Mouse (Mus musculus): ENCODE results near the gene Rrp9. TPM values are rescaled to one million over a fixed set of nuclear protein-coding genes. Genes with fewer than 3 reads are reported as not detected.
"Not testable (repeated sequence)": the region's sequence is repeated elsewhere in the genome, so short reads cannot be mapped to it uniquely, and the experiment has no call there.

Rrp9 gene
- polyA plus RNA-seq, 1 experiment from 2014 or later = 50.2 TPM

DNA sequence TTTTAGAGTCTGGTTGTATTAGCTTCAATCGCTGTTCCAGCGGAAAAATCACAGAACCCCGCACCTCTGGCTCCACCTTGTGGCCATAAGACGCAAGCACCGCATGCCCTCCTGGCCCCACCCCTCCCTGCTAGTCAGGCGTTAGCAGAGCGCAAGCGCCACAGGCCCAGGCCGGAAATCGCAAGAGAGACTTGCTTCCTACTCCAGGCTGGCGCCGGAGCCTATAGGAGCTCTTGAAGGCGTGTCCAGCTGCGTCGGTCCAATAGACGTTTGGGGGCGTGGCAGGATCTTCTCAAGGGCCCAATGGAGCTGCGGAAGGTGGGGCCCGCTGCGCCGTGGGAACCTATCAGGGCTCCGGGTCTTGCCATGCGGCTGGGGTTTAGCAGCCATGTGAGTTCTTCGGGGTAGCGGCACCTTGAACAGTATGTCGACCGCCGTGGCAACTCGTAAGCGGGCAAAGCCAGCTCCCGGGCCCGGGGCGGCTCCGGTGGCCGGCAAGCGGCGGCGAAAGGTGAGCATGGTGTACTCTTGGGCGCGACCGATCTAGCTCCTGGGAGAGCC, 1.2 kb downstream of the Rrp9 start, which contains the start of gene Parp3:
Gene Parp3 (minus strand): TSS at position 26 of the 561 bp plus-strand sequence.
- under 1% methylated on average over 41 of the region's 41 CpGs for WGBS
- Histone ChIP-seq H3K4me2 (replicated peaks) (peak within 1 kb of the TSS; percentile 97), H3K36me3 (peaks cover 25% of the 10 kb centered on the region), H3K4me1 (peaks cover 34% of the 10 kb centered on the region), H3K9me3 (no peaks in the 10 kb centered on the region), H3K27ac (peak within 1 kb of the TSS; percentile 62), H3K4me3 (peak within 1 kb of the TSS; percentile 79), H3K27me3 (no peaks in the 10 kb centered on the region), H3K9ac (peak within 1 kb of the TSS; percentile 80)
- ATAC-seq (ENCODE audit: low FRiP score, low read depth) = peak; percentile 99

DNA sequence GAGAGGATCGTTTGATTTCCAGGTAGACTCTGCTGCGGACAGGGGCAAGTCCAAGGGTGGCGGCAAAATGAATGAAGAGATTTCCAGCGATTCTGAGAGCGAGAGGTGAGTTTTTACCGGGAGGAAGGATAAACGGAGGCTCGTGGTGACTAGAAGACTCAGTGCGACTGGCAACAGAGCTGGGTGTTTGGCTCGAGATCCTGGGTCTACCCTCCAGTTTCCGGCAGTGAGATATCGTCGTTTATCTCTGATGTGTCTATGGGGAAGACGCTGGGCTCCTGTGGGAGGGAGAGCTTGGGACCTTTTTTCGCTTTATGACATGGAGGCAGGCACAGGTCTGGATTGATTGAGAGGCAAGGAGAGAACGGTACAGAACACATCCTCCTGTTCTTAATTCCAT, 1.9 kb downstream of the Rrp9 start:
- Histone ChIP-seq H3K9me3 (no peaks in the 10 kb centered on the region), H3K27ac (peak overlapping the region; percentile 10; the same call in 1 of the 2 replicates), H3K9ac (peak overlapping the region; percentile 80), H3K4me1 (peaks cover 34% of the 10 kb centered on the region), H3K4me3 (peak overlapping the region; percentile 79), H3K36me3 (peaks cover 29% of the 10 kb centered on the region), H3K27me3 (no peaks in the 10 kb centered on the region), H3K4me2 (replicated peaks) (peak overlapping the region; percentile 97)
- 4% methylated on average over 16 of the region's 16 CpGs for WGBS
- ATAC-seq (ENCODE audit: low FRiP score, low read depth) = no peak

DNA sequence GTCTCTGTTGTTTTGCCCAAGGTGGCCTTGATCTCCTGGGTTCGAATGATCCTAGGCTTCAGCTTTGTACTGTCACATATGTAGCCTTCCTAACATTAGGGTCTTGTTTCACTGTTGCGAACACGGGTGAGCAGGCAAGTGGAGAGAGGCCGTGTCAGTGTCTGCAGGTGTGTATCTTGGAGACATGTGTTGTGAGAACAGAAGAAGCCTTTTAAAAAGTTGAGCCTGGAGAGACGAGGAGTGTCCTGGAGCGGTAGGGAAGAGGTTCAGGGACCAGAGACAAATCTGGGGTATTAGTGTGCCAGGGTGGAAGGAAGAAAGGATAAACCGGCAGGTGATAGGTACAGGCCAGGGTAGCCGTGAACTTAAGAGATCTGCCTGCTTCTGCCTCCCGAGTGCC, 2.3 kb downstream of the Rrp9 start:
- ATAC-seq (ENCODE audit: low FRiP score, low read depth) = no peak

DNA sequence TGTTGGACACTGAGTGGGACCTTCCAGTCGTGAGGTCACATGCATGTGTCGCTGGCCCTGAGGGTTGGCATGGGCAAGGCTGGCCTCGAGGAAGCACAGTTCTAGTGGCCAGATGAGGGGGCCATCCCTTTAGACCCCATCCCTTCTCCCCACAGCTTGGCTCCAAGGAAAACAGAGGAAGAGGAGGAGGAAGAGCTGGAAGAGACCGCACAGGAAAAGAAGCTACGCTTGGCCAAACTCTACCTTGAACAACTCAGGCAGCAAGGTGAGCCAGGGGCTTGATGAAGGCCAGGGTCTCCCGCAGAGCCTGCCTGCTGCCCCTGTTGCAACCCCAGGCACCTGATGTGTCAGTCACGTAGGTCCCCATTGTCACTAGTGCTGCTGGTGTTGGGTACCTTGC, 4.8 kb downstream of the Rrp9 start:
- H3K4me3 ChIP-seq = no peak overlapping the region
- 88% methylated on average over 7 of the region's 7 CpGs for WGBS
- H3K27ac ChIP-seq = no peak overlapping the region
- H3K4me1 ChIP-seq = peaks cover 19% of the 10 kb centered on the region
- peaks cover 58% of the 10 kb centered on the region for H3K36me3 ChIP-seq
- ATAC-seq (ENCODE audit: low FRiP score, low read depth) = no peak
- no peaks in the 10 kb centered on the region for H3K27me3 ChIP-seq
- no peak overlapping the region for H3K9ac ChIP-seq
- H3K4me2 ChIP-seq (replicated peaks) = no peak overlapping the region
- no peaks in the 10 kb centered on the region for H3K9me3 ChIP-seq

More for the DNA sequence above, 2.3 kb downstream of the Rrp9 start:
- WGBS = 83% methylated on average over 9 of the region's 9 CpGs
- H3K4me2 ChIP-seq (replicated peaks) = peak overlapping the region; percentile 97
- peaks cover 33% of the 10 kb centered on the region for H3K36me3 ChIP-seq
- H3K9me3 ChIP-seq = no peaks in the 10 kb centered on the region
- H3K4me1 ChIP-seq = peaks cover 34% of the 10 kb centered on the region
- H3K27me3 ChIP-seq = no peaks in the 10 kb centered on the region
- H3K4me3 ChIP-seq = peak overlapping the region; percentile 79
- no peak overlapping the region for H3K27ac ChIP-seq
- peak overlapping the region; percentile 80 for H3K9ac ChIP-seq

DNA sequence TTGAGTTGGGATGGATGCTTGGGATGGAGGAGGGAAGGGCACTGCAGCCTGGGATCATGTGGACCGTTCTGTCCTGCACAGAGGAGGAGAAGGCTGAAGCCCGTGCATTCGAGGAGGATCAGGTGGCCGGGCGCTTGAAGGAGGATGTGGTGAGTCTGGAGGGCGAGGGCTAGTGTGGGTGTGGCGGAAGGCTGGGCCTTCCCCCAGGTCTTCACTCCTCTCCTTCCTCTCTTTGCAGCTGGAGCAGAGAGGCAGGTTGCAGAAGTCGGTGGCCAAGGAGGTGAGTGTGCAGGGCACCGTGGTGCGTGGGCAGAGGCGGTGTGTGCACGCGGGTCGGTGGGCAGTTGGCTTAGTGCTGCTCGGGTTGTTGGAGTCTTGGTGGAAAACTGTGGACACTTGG, 5.3 kb downstream of the Rrp9 start:
- Histone ChIP-seq H3K27me3 (no peaks in the 10 kb centered on the region), H3K9ac (no peak overlapping the region; the same call in 1 of the 2 replicates), H3K9me3 (no peaks in the 10 kb centered on the region), H3K4me2 (replicated peaks) (no peak overlapping the region), H3K4me3 (no peak overlapping the region), H3K4me1 (peaks cover 15% of the 10 kb centered on the region), H3K36me3 (peaks cover 63% of the 10 kb centered on the region), H3K27ac (no peak overlapping the region)
- no peak for ATAC-seq (ENCODE audit: low FRiP score, low read depth)
- WGBS = 94% methylated on average over 15 of the region's 15 CpGs

DNA sequence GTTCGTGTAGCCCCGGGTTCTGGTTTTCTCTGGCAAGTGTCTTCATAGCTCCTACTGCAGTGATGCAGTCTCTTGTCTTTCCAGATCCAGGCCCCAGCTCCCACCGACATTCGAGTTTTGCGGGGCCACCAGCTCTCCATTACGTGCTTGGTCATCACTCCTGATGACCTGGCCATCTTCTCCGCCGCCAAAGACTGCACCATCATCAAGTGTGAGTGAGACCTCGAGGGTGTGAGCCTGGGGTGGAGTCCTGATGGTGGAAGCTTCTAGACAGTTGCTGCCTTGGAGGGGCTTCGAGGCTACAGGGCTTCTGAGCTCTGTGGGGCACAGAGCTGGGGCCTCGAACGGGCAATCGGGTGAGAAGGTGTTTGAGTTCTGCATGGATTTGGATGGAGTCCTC, 5.9 kb downstream of the Rrp9 start:
- no peak for ATAC-seq (ENCODE audit: low FRiP score, low read depth)
- no peaks in the 10 kb centered on the region for H3K9me3 ChIP-seq
- H3K36me3 ChIP-seq = peaks cover 68% of the 10 kb centered on the region
- 94% methylated on average over 13 of the region's 13 CpGs for WGBS
- peaks cover 9% of the 10 kb centered on the region for H3K4me1 ChIP-seq
- H3K27ac ChIP-seq = no peak overlapping the region
- no peak overlapping the region for H3K4me3 ChIP-seq
- no peak overlapping the region for H3K9ac ChIP-seq
- H3K4me2 ChIP-seq (replicated peaks) = no peak overlapping the region
- no peaks in the 10 kb centered on the region for H3K27me3 ChIP-seq

DNA sequence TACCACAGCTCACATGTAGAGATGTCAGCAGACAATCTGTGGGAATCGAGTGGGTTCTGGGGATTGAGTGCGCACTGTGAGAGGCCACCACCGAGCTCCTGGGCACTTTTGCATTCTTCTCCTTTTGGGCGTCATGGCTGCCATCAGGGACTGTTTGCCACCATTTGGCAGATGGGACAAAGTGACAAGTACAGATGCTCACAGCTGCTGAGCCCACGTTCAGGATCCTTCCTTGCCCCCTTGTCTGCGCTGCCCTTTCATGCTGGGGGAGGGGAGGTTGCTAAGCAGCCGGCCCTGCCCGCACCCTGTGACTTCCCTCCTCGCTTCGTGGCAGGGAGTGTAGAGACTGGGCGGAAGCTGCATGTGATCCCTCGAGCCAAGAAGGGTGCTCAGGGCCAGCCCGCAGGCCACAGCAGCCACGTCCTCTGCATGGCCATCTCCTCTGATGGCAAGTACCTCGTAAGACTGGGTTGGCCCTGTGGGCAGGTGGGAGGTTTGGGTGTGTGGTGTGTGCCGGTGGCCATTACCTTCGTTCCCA, 6.9 kb downstream of the Rrp9 start:
- Histone ChIP-seq H3K4me2 (replicated peaks) (no peak overlapping the region), H3K9ac (no peak overlapping the region), H3K27me3 (no peaks in the 10 kb centered on the region), H3K27ac (no peak overlapping the region), H3K4me3 (no peak overlapping the region), H3K9me3 (no peaks in the 10 kb centered on the region), H3K4me1 (peaks cover 7% of the 10 kb centered on the region), H3K36me3 (peaks cover 68% of the 10 kb centered on the region)
- no peak for ATAC-seq (ENCODE audit: low FRiP score, low read depth)
- 85% methylated on average over 17 of the region's 17 CpGs for WGBS

DNA sequence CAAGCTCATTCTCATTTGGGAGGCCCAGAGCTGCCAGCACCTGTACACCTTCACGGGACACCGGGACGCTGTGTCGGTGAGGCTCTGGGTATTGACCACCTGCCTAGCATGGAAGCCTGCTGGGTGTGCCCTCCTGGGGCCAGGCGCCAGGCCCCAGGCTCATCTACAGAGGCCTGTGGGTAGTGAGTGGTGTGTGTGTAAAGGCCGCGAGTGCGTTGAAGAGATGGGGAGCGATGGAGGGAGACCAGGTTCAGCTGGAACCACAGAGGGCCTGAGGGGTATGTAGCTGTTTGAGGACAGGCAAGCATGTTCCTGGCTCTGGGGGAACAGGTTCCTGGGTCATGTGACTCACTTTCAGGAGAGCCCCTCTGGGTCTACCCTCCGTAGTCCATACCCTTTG, 7.4 kb downstream of the Rrp9 start:
- no peak overlapping the region for H3K4me2 ChIP-seq (replicated peaks)
- H3K4me1 ChIP-seq = peaks cover 2% of the 10 kb centered on the region
- WGBS = 93% methylated on average over 10 of the region's 10 CpGs
- no peak overlapping the region for H3K4me3 ChIP-seq
- H3K9ac ChIP-seq = no peak overlapping the region
- H3K27me3 ChIP-seq = no peaks in the 10 kb centered on the region
- no peak overlapping the region for H3K27ac ChIP-seq
- H3K36me3 ChIP-seq = peaks cover 68% of the 10 kb centered on the region
- no peak for ATAC-seq (ENCODE audit: low FRiP score, low read depth)
- H3K9me3 ChIP-seq = no peaks in the 10 kb centered on the region

DNA sequence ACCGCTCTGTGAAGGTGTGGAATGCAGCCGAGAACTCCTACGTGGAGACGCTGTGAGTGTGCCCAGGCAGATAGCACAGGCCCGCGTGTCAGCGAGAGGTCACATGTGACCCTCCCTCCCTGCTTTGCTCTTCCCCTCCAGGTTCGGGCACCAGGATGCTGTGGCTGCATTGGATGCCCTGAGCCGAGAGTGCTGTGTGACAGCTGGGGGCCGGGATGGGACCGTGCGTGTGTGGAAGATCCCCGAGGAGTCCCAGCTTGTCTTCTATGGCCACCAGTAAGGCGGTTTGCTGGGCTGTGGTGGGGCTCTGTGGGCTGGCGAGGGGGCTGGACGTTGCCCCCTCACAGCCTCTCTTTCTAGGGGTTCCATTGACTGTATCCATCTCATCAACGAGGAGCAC, 7.8 kb downstream of the Rrp9 start:
- no peak overlapping the region for H3K4me2 ChIP-seq (replicated peaks)
- H3K4me1 ChIP-seq = no peaks in the 10 kb centered on the region
- no peak overlapping the region for H3K9ac ChIP-seq
- 90% methylated on average over 17 of the region's 17 CpGs for WGBS
- no peak overlapping the region for H3K4me3 ChIP-seq
- H3K36me3 ChIP-seq = peaks cover 68% of the 10 kb centered on the region
- ATAC-seq (ENCODE audit: low FRiP score, low read depth) = no peak
- H3K27ac ChIP-seq = no peak overlapping the region
- H3K9me3 ChIP-seq = no peaks in the 10 kb centered on the region
- no peaks in the 10 kb centered on the region for H3K27me3 ChIP-seq

DNA sequence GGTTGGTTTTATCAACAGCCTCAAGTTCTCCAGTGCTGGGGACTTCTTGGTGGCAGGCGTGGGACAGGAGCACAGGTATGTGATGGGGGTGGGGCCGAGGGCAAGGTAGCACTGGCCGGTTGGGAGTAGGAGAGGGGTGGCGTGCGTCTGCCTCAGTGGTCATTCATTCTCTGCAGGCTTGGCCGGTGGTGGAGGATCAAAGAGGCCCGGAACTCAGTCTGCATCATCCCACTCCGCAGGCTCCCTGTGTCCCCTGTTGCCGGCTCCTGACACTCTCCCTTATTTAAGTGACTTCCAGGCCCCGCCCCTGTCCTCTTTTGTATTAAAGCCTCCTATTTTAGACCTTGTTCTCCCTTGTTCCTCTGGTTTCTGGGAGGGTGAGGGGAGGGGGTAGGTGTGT, 9.3 kb downstream of the Rrp9 start:
- Histone ChIP-seq H3K27ac (no peak overlapping the region), H3K4me3 (no peak overlapping the region), H3K4me2 (replicated peaks) (no peak overlapping the region), H3K9me3 (no peaks in the 10 kb centered on the region), H3K36me3 (peaks cover 60% of the 10 kb centered on the region), H3K4me1 (no peaks in the 10 kb centered on the region), H3K9ac (no peak overlapping the region), H3K27me3 (no peaks in the 10 kb centered on the region)
- no peak for ATAC-seq (ENCODE audit: low FRiP score, low read depth)
- WGBS = 87% methylated on average over 10 of the region's 10 CpGs

DNA sequence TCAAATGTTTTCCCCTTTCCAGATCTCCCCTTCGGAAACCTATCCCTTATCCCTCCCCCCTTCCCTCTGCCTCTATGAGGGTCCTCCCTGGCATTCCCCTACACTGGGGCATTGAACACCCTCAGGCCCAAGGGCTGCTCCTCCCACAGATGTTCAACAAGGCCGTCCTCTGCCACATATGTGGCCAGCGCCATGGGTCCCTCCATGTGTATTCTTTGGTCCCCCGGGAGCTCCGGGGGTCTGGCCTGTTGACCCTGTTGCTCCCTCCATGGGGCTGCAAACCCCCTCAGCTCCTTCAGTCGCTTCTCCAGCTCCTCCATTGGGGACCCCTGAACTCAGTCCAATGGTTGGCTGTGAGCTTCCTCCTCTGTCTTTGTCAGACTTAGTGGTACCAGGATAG, 11.8 kb downstream of the Rrp9 start:
- peaks cover 40% of the 10 kb centered on the region for H3K36me3 ChIP-seq
- H3K27me3 ChIP-seq; H3K9me3 ChIP-seq; H3K4me2 ChIP-seq (replicated peaks); H3K4me1 ChIP-seq; H3K27ac ChIP-seq; H3K9ac ChIP-seq; H3K4me3 ChIP-seq; ATAC-seq (ENCODE audit: low FRiP score, low read depth): not testable (repeated sequence)
- 82% methylated on average over 6 of the region's 6 CpGs for WGBS

DNA sequence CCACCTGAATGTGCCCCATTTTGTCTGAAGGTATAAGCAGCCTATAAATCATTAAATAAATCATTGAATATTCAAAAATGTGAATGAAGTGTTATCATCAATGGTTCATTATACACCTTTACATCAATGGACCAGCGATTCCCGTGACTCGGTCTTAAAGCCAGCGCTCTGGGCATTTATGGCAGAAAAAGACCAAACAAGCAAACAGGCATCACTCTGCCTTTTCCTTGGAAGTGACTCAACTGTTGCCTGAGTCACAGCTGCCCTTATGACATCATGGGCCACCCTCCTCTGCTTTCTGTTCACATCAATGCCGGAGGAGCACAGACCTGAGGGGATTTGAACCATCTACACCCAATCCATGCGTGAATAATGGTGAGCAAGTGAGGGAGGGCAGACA, 23.9 kb downstream of the Rrp9 start, which contains the start of gene Iqcf1:
Gene Iqcf1 (plus strand): TSS at position 301 of the 400 bp plus-strand sequence.
- Histone ChIP-seq H3K9ac (no peak within 1 kb of the TSS), H3K27me3 (no peaks in the 10 kb centered on the region), H3K4me2 (replicated peaks) (no peak within 1 kb of the TSS), H3K4me1 (no peaks in the 10 kb centered on the region), H3K9me3 (no peaks in the 10 kb centered on the region), H3K27ac (no peak within 1 kb of the TSS), H3K36me3 (no peaks in the 10 kb centered on the region), H3K4me3 (no peak within 1 kb of the TSS)
- ATAC-seq (ENCODE audit: low FRiP score, low read depth) = no peak
- WGBS = 93% methylated on average over 6 of the region's 6 CpGs

DNA sequence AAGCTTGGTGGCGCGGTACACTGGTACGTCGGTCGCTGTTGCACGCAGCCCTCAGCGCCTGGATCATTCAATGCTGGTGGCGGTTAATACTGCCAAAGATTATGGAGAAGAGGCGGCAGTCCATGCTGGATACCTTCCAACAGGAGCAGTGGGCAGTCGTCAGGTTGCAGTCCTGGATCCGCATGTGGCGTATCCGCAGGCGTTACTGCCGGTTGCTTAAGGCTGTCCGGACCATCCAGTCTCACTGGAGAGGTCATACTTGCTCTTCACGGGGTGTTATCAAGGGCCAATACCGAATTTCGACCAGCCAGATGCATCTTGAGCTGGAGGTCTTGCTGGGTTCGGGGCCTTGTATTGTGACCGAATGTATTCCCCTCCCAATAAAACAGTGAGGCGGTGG, 26.1 kb downstream of the Rrp9 start:
- Histone ChIP-seq H3K9ac (no peak overlapping the region), H3K4me1 (no peaks in the 10 kb centered on the region), H3K27me3 (no peaks in the 10 kb centered on the region), H3K4me3 (no peak overlapping the region), H3K27ac (no peak overlapping the region), H3K36me3 (no peaks in the 10 kb centered on the region), H3K9me3 (no peaks in the 10 kb centered on the region), H3K4me2 (replicated peaks) (no peak overlapping the region)
- ATAC-seq (ENCODE audit: low FRiP score, low read depth) = no peak
- 87% methylated on average over 22 of the region's 22 CpGs for WGBS
